Mouse (Mus musculus): ENCODE measurements around the gene Ppfibp2.

Ppfibp2 gene

DNA sequence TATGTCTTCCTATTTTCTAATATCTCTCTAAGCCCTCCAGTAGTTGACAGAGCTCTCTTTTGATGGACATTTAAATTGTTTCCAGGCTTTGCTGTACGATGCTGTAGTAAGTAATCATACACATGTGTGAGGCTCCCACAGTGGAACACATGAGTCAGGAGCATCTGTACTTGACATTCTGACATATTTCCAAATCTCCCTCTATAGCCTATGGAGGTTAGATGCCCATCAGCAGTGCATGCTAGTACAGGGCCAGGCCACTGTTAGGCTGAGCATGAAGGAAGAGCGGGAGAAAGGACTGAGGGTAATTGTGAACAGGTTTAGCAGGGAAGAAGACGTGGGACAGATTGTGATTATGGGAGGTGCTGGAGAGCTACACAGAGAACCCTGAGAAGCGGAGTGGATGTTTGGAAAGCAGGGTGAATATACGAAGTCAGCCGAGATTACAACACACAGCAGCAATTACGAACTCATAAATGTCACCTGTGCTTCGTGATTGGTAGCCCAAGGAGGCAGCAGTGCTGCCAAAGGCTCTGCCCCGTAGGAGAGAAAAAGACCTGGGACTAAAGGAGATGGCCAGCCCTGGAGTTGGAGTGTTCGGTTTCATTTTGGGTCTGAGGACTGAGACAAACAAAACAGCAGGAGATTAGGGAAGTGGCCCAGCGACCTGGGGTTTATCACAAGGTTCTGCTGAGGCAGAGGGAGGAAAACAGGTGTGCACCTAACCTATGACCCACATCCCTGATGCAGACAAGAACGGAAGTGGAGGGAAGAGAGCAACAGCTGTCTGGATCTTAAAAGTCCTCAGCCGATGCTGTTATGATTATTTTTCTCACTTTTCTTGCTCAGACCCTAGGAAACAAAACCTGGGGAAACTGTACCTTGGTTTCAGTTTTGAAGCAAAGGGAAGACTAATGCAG, 107.7 kb downstream of the Ppfibp2 start:
- no peak for DNase-seq (ENCODE audit: low read depth, low spot score)

DNA sequence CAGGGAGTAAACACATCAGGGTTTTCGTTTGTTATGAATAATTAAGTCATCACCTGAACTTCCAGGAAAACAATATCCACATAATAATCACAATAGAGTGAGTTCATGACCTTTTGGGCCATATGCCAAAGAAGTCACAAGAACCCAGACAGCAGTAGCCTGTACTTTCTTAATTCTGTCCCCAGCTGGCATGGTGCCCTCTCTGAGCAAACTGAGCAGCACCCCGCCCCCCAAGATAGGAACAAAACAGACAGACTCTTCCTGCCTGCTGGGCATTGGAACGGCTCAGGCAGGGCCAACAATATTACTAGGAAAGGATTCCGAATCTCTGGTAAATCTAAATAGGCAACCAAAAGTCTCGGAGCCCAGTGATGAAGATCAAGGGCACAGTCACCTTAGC, 110.9 kb downstream of the Ppfibp2 start:
- DNase-seq (ENCODE audit: low read depth, low spot score) = no peak

DNA sequence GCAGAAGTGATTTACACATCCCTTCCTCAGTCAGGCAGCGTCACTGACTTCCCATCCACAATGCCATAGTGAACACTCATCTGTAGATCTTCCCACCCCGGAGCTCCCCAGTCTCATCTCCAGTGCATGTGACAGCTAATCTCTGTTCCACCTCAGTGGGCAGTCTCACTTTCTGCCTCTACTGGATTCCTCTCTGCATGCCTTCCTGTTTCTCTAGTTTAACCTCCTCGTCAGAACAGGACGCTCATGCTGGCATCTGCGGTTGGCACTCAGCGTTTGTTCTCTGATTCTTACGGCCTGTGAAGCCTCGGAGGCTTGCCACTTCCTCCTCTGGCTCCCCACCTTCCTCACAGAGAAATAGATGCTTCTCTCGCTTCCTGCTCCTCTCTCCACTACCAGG, 112.6 kb downstream of the Ppfibp2 start:
- no peak for DNase-seq (ENCODE audit: low read depth, low spot score)

GRCm38 (mm10) chr7:107708491-107709112, 113.6 kb downstream of the Ppfibp2 start:
- DNase-seq (ENCODE audit: low read depth, low spot score) = peak; percentile 81

DNA sequence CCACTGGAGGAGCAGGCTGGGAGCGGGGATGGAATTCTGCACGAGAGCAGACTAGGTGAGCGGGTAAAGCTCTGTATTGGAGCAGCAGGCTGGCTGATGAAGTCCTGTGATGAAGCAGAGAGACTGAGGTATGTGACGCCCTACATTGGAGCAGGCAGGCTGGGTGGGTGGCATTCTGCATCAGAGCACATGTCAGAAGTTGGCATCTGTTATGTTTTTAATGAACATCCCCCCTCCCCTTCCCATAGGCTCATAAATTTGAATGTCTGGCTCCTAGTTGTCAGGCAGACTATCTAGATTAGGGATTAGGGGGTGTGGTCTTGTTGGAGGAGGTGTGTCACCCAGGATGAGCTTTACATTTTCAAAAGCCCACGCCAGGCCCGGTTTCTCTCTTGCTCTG, 117.7 kb downstream of the Ppfibp2 start:
- no peak for DNase-seq (ENCODE audit: low read depth, low spot score)

DNA sequence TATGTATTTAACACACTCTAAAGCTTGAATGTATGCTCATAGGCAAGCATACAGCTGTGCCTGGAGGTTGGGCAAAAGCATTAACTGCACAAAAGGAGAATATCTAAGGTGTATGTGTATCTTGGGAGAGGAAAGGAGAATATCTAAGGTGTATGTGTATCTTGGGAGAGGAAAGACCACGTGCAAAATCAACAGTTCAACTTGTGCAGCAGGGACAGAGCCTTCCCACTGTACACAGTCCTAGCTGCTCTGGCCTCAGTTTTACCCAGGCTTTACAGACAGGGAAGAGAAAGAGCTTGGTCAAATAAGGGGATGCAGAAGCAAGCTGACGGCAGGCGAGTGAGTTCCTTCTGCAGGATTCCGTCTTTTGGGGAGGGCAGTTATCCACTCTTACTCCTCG, 119.1 kb downstream of the Ppfibp2 start:
- DNase-seq (ENCODE audit: low read depth, low spot score) = no peak

DNA sequence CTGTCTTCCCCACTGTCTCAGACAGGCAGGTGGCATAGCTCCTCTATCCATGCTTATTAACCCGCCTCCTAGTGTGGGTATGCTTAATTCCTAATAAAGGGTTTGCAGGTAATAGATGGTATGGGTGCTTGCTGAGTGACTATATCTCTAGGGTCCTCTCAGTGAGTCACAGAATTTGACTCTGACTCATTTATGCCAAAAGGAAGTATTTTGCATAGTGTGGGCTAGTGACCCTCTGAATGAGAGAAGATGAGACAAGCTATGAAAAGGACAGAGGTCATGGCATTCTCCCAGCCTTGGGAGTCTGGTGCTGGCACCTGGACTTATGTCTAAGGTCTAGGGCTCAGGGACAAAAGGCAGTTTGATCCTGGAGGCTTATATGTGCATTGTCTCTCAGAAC, 125.8 kb downstream of the Ppfibp2 start:
- no peak for DNase-seq (ENCODE audit: low read depth, low spot score)

GRCm38 (mm10) chr7:107722536-107722935, 127.5 kb downstream of the Ppfibp2 start:
- no peak for DNase-seq (ENCODE audit: low read depth, low spot score)

DNA sequence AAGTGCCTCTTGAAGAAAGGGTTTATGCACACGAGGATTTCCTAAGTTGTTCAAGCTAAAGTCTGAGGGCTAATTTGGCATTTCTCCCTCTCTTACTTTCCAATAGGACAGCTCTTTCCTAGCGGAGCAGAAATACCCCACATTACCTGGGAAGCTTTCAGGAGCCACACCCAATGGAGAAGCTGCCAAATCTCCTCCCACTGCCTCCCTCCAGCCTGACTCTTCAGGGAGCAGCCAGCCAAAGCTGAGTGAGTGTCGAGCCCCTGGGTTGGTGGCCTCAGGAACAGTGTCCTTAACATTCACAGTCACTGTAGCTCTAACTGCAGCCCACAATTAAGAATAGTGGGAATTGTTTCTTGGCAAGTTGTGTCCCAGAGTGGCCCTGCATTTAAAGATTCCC, 132.5 kb downstream of the Ppfibp2 start:
- DNase-seq (ENCODE audit: low read depth, low spot score) = no peak

DNA sequence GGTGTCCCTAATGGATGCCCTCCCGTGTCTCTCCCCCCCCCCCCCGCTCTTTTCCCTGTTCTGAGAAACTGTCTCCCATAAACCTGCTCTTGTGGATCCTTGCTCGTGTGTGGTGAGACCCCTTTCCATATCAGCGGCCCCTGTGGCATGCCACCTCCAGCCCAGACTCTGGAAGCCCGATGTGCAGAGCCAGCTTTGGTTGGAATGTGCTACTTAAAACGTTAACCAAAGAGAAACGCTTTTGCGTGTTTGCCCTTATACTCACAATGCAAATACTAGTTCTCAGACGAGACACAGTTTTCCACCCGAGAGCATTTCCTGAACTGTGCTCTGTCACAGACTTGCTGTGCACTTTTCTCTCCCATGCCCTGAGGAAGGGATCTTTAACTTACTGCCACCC, 135.6 kb downstream of the Ppfibp2 start:
- DNase-seq (ENCODE audit: low read depth, low spot score) = no peak

- DNase-seq (ENCODE audit: low read depth, low spot score) = no peak
These were observed 138.2 kb downstream of the Ppfibp2 start for GRCm38 (mm10) chr7:107733162-107733561.

DNA sequence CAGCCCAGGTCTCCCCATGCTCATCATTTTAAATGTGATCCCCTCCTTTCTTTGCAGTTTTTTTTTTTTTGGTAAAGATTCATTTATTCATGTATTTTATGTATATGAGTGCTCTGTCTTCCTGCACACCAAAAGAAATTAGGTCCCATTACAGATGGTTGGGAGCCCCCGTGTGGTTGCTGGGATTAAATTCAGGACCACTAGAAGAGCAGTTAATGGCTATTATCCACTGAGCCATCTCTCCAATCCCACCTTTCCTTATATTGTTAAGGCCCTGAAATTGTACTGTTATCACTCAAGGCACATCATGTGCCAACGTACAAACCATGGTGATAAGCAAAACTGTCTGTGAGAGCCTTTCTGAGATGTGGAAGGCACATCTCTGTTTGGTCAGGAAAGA, 143.7 kb downstream of the Ppfibp2 start:
- no peak for DNase-seq (ENCODE audit: low read depth, low spot score)

- DNase-seq (ENCODE audit: low read depth, low spot score) = no peak
These were observed 148.0 kb downstream of the Ppfibp2 start for GRCm38 (mm10) chr7:107742963-107743465.

- no peak for DNase-seq (ENCODE audit: low read depth, low spot score)
These were observed 149.4 kb downstream of the Ppfibp2 start for GRCm38 (mm10) chr7:107744454-107744853.

DNA sequence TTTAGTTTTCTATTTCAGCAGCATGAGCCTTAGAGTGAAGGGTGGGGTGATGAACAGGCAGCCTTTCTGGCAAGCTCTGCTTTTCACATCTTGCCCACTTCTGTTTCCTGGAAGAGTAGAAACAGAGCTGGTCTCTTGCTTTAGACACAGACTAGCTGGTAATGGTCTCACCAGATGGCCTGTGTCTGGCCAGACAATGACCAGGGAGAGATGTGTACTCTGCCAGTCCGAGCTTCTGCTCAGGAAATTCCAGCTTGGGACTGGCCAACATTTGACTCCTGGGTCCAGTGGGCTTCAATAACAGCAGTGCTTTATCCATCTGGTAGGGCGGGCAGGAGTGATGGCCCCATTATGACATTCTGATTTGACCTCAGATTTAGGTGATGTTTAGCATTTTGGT, 150.1 kb downstream of the Ppfibp2 start:
- DNase-seq (ENCODE audit: low read depth, low spot score) = no peak

GRCm38 (mm10) chr7:107746036-107746435, 151.0 kb downstream of the Ppfibp2 start:
- no peak for DNase-seq (ENCODE audit: low read depth, low spot score)

DNA sequence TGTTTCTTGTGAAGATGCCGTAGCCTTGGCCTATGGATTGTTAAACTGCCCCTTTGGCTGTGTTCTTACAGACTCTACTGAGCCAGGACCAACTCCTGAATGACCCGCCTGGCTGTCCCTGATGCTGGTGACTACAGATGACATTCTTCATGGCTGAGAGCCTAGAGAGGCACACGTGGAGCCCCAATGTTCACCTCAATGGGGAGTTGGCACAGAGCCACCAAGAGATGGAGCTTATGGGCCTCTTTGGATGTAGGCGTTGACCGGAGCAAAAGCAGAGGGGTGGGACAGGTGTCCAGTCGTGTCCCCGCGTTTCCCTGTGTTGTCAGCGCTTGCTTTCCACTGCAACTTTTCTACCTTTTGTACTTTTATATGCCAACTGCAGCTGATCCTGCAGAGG, 152.5 kb downstream of the Ppfibp2 start:
- DNase-seq (ENCODE audit: low read depth, low spot score) = no peak

DNA sequence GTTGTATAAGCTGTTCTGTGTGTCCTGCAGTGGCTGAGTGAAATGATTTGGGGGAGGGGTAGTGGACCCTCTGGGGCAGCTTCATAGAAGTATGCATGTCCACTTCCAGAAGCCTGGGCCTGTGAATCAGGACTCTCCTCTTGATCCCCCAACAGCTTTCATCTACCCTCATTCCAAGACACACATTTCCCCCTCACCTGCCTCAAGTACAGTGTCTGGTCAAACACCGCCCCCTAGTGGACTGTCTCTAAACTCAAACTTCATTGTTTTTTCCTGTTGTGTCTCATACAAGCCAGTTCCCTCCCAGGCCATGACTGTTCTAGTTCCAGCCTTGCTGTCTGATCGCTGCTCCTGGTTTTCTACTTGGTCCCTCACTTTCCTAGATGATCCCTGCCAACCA, 152.9 kb downstream of the Ppfibp2 start:
- DNase-seq (ENCODE audit: low read depth, low spot score) = peak; percentile 75

DNA sequence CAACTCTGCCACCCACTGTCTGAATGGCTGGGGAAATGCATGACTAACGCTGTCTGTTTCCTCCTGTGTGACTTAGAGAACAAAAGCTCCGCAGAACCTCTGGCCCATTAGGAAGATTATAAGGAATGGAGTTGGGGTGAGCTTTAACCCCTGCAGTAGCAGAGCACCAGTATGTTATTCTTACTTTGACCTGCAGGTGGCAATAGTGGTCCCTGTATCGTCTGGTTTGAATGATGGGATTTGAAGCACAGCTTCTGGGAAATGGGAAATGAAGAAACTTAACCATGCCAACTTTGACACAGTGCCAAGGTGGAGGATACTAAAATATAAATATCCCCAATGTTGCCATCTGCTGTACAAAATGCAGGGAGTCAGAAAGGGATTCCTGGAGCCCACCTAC, 154.3 kb downstream of the Ppfibp2 start:
- DNase-seq (ENCODE audit: low read depth, low spot score) = peak; percentile 78

- no peak for DNase-seq (ENCODE audit: low read depth, low spot score)
These were observed 154.7 kb downstream of the Ppfibp2 start for GRCm38 (mm10) chr7:107749721-107750120.

DNA sequence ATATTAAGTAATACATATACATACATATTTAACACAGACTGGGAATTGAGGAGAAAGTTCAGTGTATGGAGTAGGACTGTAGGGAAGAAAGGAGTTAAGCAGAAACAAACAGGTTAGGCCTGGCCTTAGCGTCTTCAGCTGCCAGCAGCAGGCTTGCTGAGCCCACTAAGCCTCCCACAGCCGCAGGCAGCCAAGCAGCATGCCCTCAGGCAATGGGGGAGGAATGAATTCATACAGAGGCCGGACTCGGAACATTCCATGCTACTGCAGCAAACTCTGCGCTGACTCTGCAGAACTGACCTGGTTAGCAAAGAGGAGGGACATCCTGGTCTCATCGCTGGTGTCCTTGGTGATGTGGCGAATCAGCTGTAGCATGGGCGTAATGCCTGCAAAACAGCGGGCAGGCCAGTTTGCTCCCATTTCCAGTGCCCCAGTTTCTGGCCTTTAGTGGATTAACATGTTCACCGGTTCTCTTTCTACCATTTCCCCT, 157.1 kb downstream of the Ppfibp2 start:
- no peak for DNase-seq (ENCODE audit: low read depth, low spot score)

- DNase-seq (ENCODE audit: low read depth, low spot score) = no peak
These were observed 160.9 kb downstream of the Ppfibp2 start for GRCm38 (mm10) chr7:107755905-107756304.

DNA sequence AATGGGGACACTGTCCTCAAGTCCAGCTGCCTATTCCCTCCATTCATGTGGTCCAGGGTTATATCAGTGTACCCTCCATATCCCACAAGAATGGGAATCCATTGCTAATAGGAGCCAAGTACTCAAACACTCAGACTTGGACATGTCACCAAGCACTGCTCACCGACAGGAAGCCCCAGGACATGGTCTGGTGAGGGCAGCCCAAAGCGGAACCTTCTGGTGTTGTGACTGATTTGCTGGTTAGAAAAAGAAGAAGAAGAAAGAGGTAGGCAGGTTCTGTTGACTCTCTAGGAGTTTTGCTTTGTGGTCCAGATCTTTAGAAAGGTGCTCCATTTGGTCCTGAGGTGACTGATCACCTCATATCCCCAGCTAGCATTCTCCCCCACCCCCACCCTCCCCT, 161.7 kb downstream of the Ppfibp2 start:
- DNase-seq (ENCODE audit: low read depth, low spot score) = no peak

Measured in forelimb bud, embryonic 11.5 days (tissue).